Comparison of ENCODE assay signal across 17 mouse cellular contexts in the genomic region with DNA sequence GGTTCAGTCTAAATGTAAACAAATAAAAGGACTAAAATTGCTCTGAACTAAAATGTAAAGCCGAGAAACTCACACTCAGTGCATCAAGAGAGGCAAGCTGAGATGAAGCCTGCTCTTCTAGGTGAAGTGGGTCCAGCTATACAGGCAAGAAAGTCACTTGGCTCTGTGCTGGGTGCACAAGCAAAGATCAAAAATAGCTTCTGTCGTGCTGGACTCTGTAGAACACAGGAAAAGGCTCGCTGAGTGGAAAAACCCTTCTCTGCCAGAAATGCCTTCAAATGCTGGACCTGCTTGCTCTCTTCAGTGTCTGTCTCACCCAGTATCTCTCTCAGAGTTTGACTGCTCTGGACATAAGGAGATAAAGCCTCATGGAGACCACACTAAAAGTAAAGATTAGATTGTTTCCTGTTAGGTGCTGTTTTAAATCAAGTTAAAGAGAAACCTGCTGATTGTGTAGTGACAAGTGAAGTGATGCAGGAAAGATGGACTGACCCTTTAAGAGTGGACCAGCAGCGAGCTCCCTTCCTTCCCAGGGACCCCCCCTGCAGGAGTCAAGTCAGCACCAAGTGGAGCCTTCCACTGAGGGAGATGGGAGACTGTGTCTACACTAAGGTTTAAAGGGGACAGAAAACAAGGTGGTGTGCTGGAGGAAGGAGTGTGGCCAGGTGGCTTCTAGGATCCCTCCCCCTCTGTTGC.
DNase-seq lines count a peak whose midpoint lies in the region; ATAC-seq and TF ChIP-seq lines count a peak whose summit lies in the region.
"Had no signal": no experiment of that assay in that cellular context is flagged by ENCODE, and none has a peak within 500 bp of the region (broad histone marks: within the 10 kb centered on the region; RNA-seq: fewer than 3 reads in every experiment).

No protein-coding gene starts in this region.

- H3K27ac ChIP-seq in gastrocnemius, adult 2 months: peak overlapping the region; percentile 76
- H3K27ac ChIP-seq in cortical plate, adult 2 months (ENCODE audit: insufficient read depth, low read length): peak overlapping the region; percentile 48; the same call in 1 of the 2 replicates
- H3K27ac ChIP-seq in heart, embryonic 15.5 days: peak overlapping the region; percentile 75
- H3K27ac ChIP-seq: embryonic facial prominence, embryonic 13.5 days; limb, embryonic 10.5 days; liver, embryonic 13.5 days; macrophage; midbrain, embryonic 15.5 days had no signal

- no peaks in the 10 kb centered on the region for H3K27me3 ChIP-seq in heart, embryonic 15.5 days
- H3K27me3 ChIP-seq: embryonic facial prominence, embryonic 13.5 days; liver, embryonic 13.5 days; midbrain, embryonic 15.5 days had no signal

- no peak for DNase-seq in gastrocnemius, adult 2 months
- no peak for DNase-seq in gastrocnemius, adult 8-10 months (ENCODE audit: low spot score in 2 of 2)
- peak; percentile 85 for DNase-seq in cerebellum, adult 11-12 months
- DNase-seq in testis, postnatal 14 days (ENCODE audit: low spot score): no peak
- DNase-seq in adrenal gland, postnatal 25 days: no peak
- DNase-seq in urinary bladder, adult 2 months (ENCODE audit: low spot score): no peak
- DNase-seq: adrenal gland, adult 8-10 months; kidney, postnatal 25 days; liver, embryonic 13.5 days; spleen, adult 18-20 months had no signal

- no peak overlapping the region; the same call in 1 of the 2 replicates for H3K4me2 ChIP-seq in heart, embryonic 15.5 days
- H3K4me2 ChIP-seq: embryonic facial prominence, embryonic 13.5 days; liver, embryonic 13.5 days; midbrain, embryonic 15.5 days had no signal

- H3K9me3 ChIP-seq in heart, embryonic 15.5 days (replicated peaks): no peaks in the 10 kb centered on the region
- H3K9me3 ChIP-seq: embryonic facial prominence, embryonic 13.5 days; limb, embryonic 10.5 days; liver, embryonic 13.5 days; midbrain, embryonic 15.5 days had no signal

- H3K9ac ChIP-seq in heart, embryonic 15.5 days: no peak overlapping the region
- H3K9ac ChIP-seq: embryonic facial prominence, embryonic 13.5 days; liver, embryonic 13.5 days; midbrain, embryonic 15.5 days had no signal

- H3K36me3 ChIP-seq in heart, embryonic 15.5 days: no peaks in the 10 kb centered on the region
- H3K36me3 ChIP-seq: liver, embryonic 13.5 days; midbrain, embryonic 15.5 days had no signal

- TF ChIP-seq CTCF in gastrocnemius, adult 2 months (IDR thresholded peaks at IDR 0.05): no peak
- no peak for TF ChIP-seq CTCF in cortical plate, adult 2 months (IDR thresholded peaks at IDR 0.05; ENCODE audit: extremely low read depth, insufficient read depth, low read length)

- intact Hi-C loops in gastrocnemius, adult 2 months (cut with DNase I): loop anchor here (5.0 kb wide), 1 partner anchor 131 kb away; a partner anchor contains a TSS

- H3K4me1 ChIP-seq in cortical plate, adult 2 months (ENCODE audit: control insufficient read depth, insufficient read depth, low read length): peaks cover 6% of the 10 kb centered on the region
- peaks cover 44% of the 10 kb centered on the region for H3K4me1 ChIP-seq in heart, embryonic 15.5 days (replicated peaks)

- peak; percentile 56 for ATAC-seq in heart, embryonic 15.5 days (replicated peaks; ENCODE audit: insufficient number of reproducible peaks, insufficient read depth, low FRiP score, low read depth)
- ATAC-seq: intestine, postnatal 0 days; midbrain, embryonic 15.5 days had no signal

- TF ChIP-seq POLR2A in cortical plate, adult 2 months (IDR thresholded peaks at IDR 0.05; ENCODE audit: extremely low read depth, insufficient read depth, low read length): no peak

- WGBS in heart, embryonic 15.5 days: 13% methylated on average over 4 of the region's 4 CpGs

- peak overlapping the region; percentile 11 for H3K4me3 ChIP-seq in gastrocnemius, adult 2 months
- H3K4me3 ChIP-seq in cortical plate, adult 2 months (ENCODE audit: insufficient read depth, low read length): no peak overlapping the region
- no peak overlapping the region for H3K4me3 ChIP-seq in heart, embryonic 15.5 days
- H3K4me3 ChIP-seq: embryonic facial prominence, embryonic 13.5 days; limb, embryonic 10.5 days; liver, embryonic 13.5 days; midbrain, embryonic 15.5 days had no signal
